ENCODE assay signal across 8 mouse cellular contexts in genomic region chr5:134746890-134747511, GRCm38 (mm10). TPM values are rescaled to one million over a fixed set of nuclear protein-coding genes. Genes with fewer than 3 reads are reported as not detected.
DNase-seq lines count a peak whose midpoint lies in the region; ATAC-seq and TF ChIP-seq lines count a peak whose summit lies in the region.

TSS of gene Eln (minus strand) at chr5:134747323.

- peak within 1 kb of the TSS; percentile 80 for H3K9ac ChIP-seq in embryonic facial prominence, embryonic 13.5 days
- H3K9ac ChIP-seq in lung, postnatal 0 days (replicated peaks; ENCODE audit: low read depth), result peak within 1 kb of the TSS; percentile 72
- peak within 1 kb of the TSS; percentile 38 for H3K9ac ChIP-seq in stomach, embryonic 14.5 days (replicated peaks; ENCODE audit: low read depth, low read length)

- peak within 1 kb of the TSS; percentile 54 for H3K4me3 ChIP-seq in embryonic facial prominence, embryonic 13.5 days
- H3K4me3 ChIP-seq in lung, postnatal 0 days (ENCODE audit: low read depth, low read length), result peak within 1 kb of the TSS; percentile 55
- peak within 1 kb of the TSS; percentile 45 for H3K4me3 ChIP-seq in stomach, embryonic 14.5 days (ENCODE audit: low read depth, low read length)

- peak within 1 kb of the TSS; percentile 88 for H3K27ac ChIP-seq in embryonic facial prominence, embryonic 13.5 days
- H3K27ac ChIP-seq in lung, postnatal 0 days (ENCODE audit: low read length), result peak within 1 kb of the TSS; percentile 79
- H3K27ac ChIP-seq in stomach, embryonic 14.5 days (ENCODE audit: low read length), result peak within 1 kb of the TSS; percentile 85

- no peaks in the 10 kb centered on the region for H3K36me3 ChIP-seq in embryonic facial prominence, embryonic 13.5 days
- no peaks in the 10 kb centered on the region for H3K36me3 ChIP-seq in lung, postnatal 0 days (ENCODE audit: insufficient read depth, low read length)
- no peaks in the 10 kb centered on the region for H3K36me3 ChIP-seq in stomach, embryonic 14.5 days (ENCODE audit: control insufficient read depth, insufficient read depth, low read length)

- 3% methylated on average over 22 of the region's 28 CpGs for WGBS in embryonic facial prominence, embryonic 13.5 days
- WGBS in lung, postnatal 0 days, result under 1% methylated on average over 20 of the region's 28 CpGs
- WGBS in stomach, embryonic 14.5 days, result 1% methylated on average over 24 of the region's 28 CpGs

- peaks cover 5% of the 10 kb centered on the region; the same call in 1 of the 2 replicates for H3K27me3 ChIP-seq in embryonic facial prominence, embryonic 13.5 days
- H3K27me3 ChIP-seq in lung, postnatal 0 days (replicated peaks; ENCODE audit: insufficient read depth, low read length), result no peaks in the 10 kb centered on the region
- H3K27me3 ChIP-seq in stomach, embryonic 14.5 days (ENCODE audit: control insufficient read depth, insufficient read depth, low read length), result no peaks in the 10 kb centered on the region

- DNase-seq in ovary, adult 18-20 months (ENCODE audit: low spot score), result peak; percentile 34
- no peak for DNase-seq in ovary, postnatal 14 days (ENCODE audit: low spot score)
- peak; percentile 63 for DNase-seq in heart, adult 8-10 months (ENCODE audit: low spot score)
- peak; percentile 58 to 69 for DNase-seq in kidney, postnatal 4 days
- DNase-seq in lung, postnatal 0 days (ENCODE audit: low spot score), result peak; percentile 83
- no peak for DNase-seq in c-Kit-positive CD71-positive TER-119-positive erythroid progenitor cells, embryonic 14.5 days (ENCODE audit: low spot score)

- no peak for TF ChIP-seq CTCF in lung, postnatal 0 days (IDR thresholded peaks at IDR 0.05)

- H3K4me2 ChIP-seq in embryonic facial prominence, embryonic 13.5 days, result peak within 1 kb of the TSS; percentile 83
- H3K4me2 ChIP-seq in lung, postnatal 0 days (replicated peaks; ENCODE audit: low read depth, low read length), result peak within 1 kb of the TSS; percentile 62
- peak within 1 kb of the TSS; percentile 70 for H3K4me2 ChIP-seq in stomach, embryonic 14.5 days (replicated peaks; ENCODE audit: low read depth, low read length)

- peak; percentile 15; the same call in 1 of the 2 replicates for ATAC-seq in embryonic facial prominence, embryonic 13.5 days (ENCODE audit: insufficient number of reproducible peaks, insufficient read depth, low FRiP score, low TSS enrichment, low read depth)
- ATAC-seq in lung, postnatal 0 days, result peak; percentile 75
- ATAC-seq in stomach, embryonic 14.5 days (ENCODE audit: insufficient number of reproducible peaks, insufficient read depth, low FRiP score, low read depth), result peak; percentile 68

- peaks cover 76% of the 10 kb centered on the region for H3K4me1 ChIP-seq in embryonic facial prominence, embryonic 13.5 days
- H3K4me1 ChIP-seq in lung, postnatal 0 days (ENCODE audit: insufficient read depth, low read depth, low read length), result peaks cover 2% of the 10 kb centered on the region; the same call in 1 of the 2 replicates
- peaks cover 17% of the 10 kb centered on the region for H3K4me1 ChIP-seq in stomach, embryonic 14.5 days (ENCODE audit: control insufficient read depth, insufficient read depth, low read length)

- no peaks in the 10 kb centered on the region for H3K9me3 ChIP-seq in embryonic facial prominence, embryonic 13.5 days
- H3K9me3 ChIP-seq in lung, postnatal 0 days (ENCODE audit: low read length), result no peaks in the 10 kb centered on the region
- no peaks in the 10 kb centered on the region for H3K9me3 ChIP-seq in stomach, embryonic 14.5 days (ENCODE audit: control insufficient read depth, low read depth, low read length)

- no peak for TF ChIP-seq EP300 in lung, postnatal 0 days (IDR thresholded peaks at IDR 0.05)

RNA-seq across cellular contexts. Expression of gene Eln, which starts in this region (rescaled TPM):
- 81.1 and 93.0 TPM in 2 replicates for polyA plus RNA-seq in embryonic facial prominence, embryonic 13.5 days (2015; fragmentation: Nextera tagmentation; extraction: Ambion mirVana)
- total RNA-seq in heart, adult 8-10 months (2022), result 10 to 100 TPM; 14.7 to 26.2 (median 17.6) TPM
- polyA plus RNA-seq in lung, postnatal 0 days (2015; fragmentation: Nextera tagmentation; extraction: Ambion mirVana), result 1,769 and 1,865 TPM in 2 replicates
- polyA plus RNA-seq in stomach, embryonic 14.5 days (2014; fragmentation: Nextera tagmentation; extraction: Ambion mirVana), result 48.3 and 54.9 TPM in 2 replicates

Comparison
In these comparisons a context has a peak if more than half of its experiments do, and no peak if none do; other contexts are left out.
1. RNA of gene Eln (polyA plus RNA-seq): 1,769 to 1,865 TPM in lung, postnatal 0 days; 81.1 to 93.0 TPM in embryonic facial prominence, embryonic 13.5 days and 48.3 to 54.9 TPM in stomach, embryonic 14.5 days; every median in the first group is over 10 times any median in the second.
2. DNase-seq: peak in ovary, adult 18-20 months (single experiment), heart, adult 8-10 months (single experiment), kidney, postnatal 4 days (2 of 2) and lung, postnatal 0 days (single experiment); none in ovary, postnatal 14 days (single experiment) and c-Kit-positive CD71-positive TER-119-positive erythroid progenitor cells, embryonic 14.5 days (single experiment).
3. ATAC-seq: peak in every context shown above with its lines; median percentile 75 in lung, postnatal 0 days; 68 in stomach, embryonic 14.5 days; 15 in embryonic facial prominence, embryonic 13.5 days.
4. Peak in every context shown above with its lines, with median percentiles within 50 percentile points of each other: H3K27ac ChIP-seq, H3K4me2 ChIP-seq, H3K4me3 ChIP-seq and H3K9ac ChIP-seq.